Mouse (Mus musculus): ENCODE results near the gene Nup93.

- TF ChIP-seq CTCF (IDR thresholded peaks at IDR 0.05; ENCODE audit: borderline replicate concordance, extremely low read depth, insufficient read depth, insufficient read length), result no peak
- TF ChIP-seq POLR2A (IDR thresholded peaks at IDR 0.05; ENCODE audit: borderline replicate concordance, extremely low read depth, insufficient read depth, insufficient read length, poor library complexity, severe bottlenecking), result no peak
These were observed 144.2 kb downstream of the Nup93 start for GRCm38 (mm10) chr8:94358541-94358940.
